Mouse (Mus musculus) embryonic facial prominence, embryonic 13.5 days (tissue): ENCODE results near the gene Gm28042. TPM values are rescaled to one million over a fixed set of nuclear protein-coding genes. Genes with fewer than 3 reads are reported as not detected.

Experiments used
- ATAC-seq: fragments of 200-750 bp; cut with Nextera tagmentation; 2 replicates; pipeline ENCODE4 v1.8.0; 2017; ENCODE audit warnings: low read depth; ENCODE audit not compliant: insufficient number of reproducible peaks, insufficient read depth, low FRiP score, low TSS enrichment
- H3K27ac ChIP-seq: fragments of 300-500 bp; sonication (generic); 2 replicates; pipeline ENCODE4 v1.5.1; 2015; ENCODE audit warnings: moderate library complexity, mild to moderate bottlenecking, inconsistent platforms
- H3K27me3 ChIP-seq: fragments of 300-500 bp; sonication (generic); 2 replicates; pipeline ENCODE4 v1.6.1; 2015; ENCODE audit warnings: mild to moderate bottlenecking, inconsistent platforms
- H3K36me3 ChIP-seq: fragments of 300-500 bp; sonication (generic); 2 replicates; pipeline ENCODE4 v1.6.1; 2015; ENCODE audit warnings: mild to moderate bottlenecking, inconsistent platforms
- H3K4me1 ChIP-seq: fragments of 300-500 bp; sonication (generic); 2 replicates; pipeline ENCODE4 v1.6.1; 2015; ENCODE audit warnings: inconsistent platforms
- H3K4me2 ChIP-seq: fragments of 300-500 bp; sonication (generic); 2 replicates; pipeline ENCODE4 v1.6.1; 2015; ENCODE audit warnings: moderate library complexity, mild to moderate bottlenecking, inconsistent platforms
- H3K4me3 ChIP-seq: fragments of 300-500 bp; sonication (generic); 2 replicates; pipeline ENCODE4 v1.5.1; 2015; ENCODE audit warnings: mild to moderate bottlenecking, inconsistent platforms
- H3K9ac ChIP-seq: fragments of 300-500 bp; sonication (generic); 2 replicates; pipeline ENCODE4 v1.6.1; 2015; ENCODE audit warnings: mild to moderate bottlenecking, inconsistent platforms
- H3K9me3 ChIP-seq: fragments of 300-500 bp; sonication (generic); 2 replicates; pipeline ENCODE4 v1.6.1; 2016; ENCODE audit warnings: inconsistent platforms
- WGBS: fragments of 180-500 bp; shearing (Covaris S2); methylation state at CpG from one replicate; pipeline ENCODE4 v1.1.7; 2015; ENCODE audit warnings: mixed read lengths; 5-methylcytosine and 5-hydroxymethylcytosine counted together
- polyA plus RNA-seq: library from polyadenylated mRNA; unstranded; fragments of >200 nt; fragmentation: Nextera tagmentation; extraction: Ambion mirVana; gene quantifications from 2 replicates; pipeline ENCODE4 v1.2.1, GENCODE M21; 2015

Gm28042 gene
- polyA plus RNA-seq, 1 experiment from 2014 or later = 5.4 TPM

GRCm38 (mm10) chr2:120044676-120045075 is 17.4 kb downstream of the Gm28042 start:
- H3K9ac ChIP-seq = no peak overlapping the region
- H3K4me3 ChIP-seq = no peak overlapping the region
- H3K9me3 ChIP-seq = no peaks in the 10 kb centered on the region
- no peak overlapping the region for H3K4me2 ChIP-seq
- H3K27me3 ChIP-seq = no peaks in the 10 kb centered on the region
- ATAC-seq = no peak
- peak overlapping the region; percentile 60; the same call in 1 of the 2 replicates for H3K27ac ChIP-seq
- H3K4me1 ChIP-seq = peaks cover 24% of the 10 kb centered on the region
- 75% methylated on average over 3 of the region's 3 CpGs for WGBS
- peaks cover 30% of the 10 kb centered on the region for H3K36me3 ChIP-seq

DNA sequence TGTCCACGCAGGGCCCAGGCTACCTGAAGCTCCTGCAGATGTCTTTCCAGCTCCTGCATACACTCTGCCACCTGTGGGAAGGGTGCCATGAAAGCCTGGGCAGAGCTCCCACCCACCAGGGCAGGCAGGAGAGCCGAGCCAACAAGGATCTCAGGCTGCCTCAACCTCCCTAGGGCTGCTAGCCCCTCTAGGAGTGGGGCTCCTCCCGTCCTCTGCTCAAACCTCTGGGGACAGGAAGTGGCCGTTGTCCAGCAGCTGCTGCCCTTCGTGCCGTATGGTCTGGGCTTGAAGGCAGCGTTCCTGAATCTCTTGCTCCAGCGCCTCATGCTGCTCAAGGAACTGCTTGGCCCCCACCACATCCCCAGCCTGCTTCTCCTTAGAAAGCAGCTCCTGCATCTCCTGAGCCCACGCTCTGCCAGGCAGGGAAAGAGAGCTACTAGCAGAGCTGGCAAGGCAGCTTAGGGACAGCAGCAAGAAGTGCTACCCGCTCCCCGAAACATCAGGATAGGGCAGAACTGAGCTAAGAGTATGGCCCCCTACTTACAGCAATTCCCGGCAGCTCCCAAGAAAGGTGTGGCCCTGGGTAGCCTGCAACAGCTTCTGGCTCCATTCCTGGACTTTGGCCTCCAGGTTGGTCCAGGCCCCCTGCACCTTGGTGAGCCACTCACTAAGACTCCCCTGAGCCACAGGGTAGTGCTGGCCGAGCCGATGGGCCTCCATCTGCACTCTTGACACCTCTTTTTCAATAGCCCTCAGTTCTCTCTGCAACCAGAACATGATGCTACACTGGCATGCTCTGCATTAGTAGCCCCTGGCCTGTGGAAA is 19.4 kb downstream of the Gm28042 start:
- 57% methylated on average over 14 of the region's 14 CpGs for WGBS
- no peaks in the 10 kb centered on the region for H3K27me3 ChIP-seq
- H3K36me3 ChIP-seq = peaks cover 10% of the 10 kb centered on the region
- H3K9me3 ChIP-seq = no peaks in the 10 kb centered on the region
- H3K4me1 ChIP-seq = peaks cover 27% of the 10 kb centered on the region
- ATAC-seq = no peak
- H3K27ac ChIP-seq = no peak overlapping the region
- H3K4me3 ChIP-seq = no peak overlapping the region
- H3K4me2 ChIP-seq = no peak overlapping the region
- peak overlapping the region; percentile 40; the same call in 1 of the 2 replicates for H3K9ac ChIP-seq

GRCm38 (mm10) chr2:120048173-120048572 is 20.9 kb downstream of the Gm28042 start:
- no peak overlapping the region for H3K9ac ChIP-seq
- H3K27ac ChIP-seq = no peak overlapping the region
- 77% methylated on average over 9 of the region's 9 CpGs for WGBS
- H3K4me2 ChIP-seq = no peak overlapping the region
- no peak overlapping the region for H3K4me3 ChIP-seq
- H3K27me3 ChIP-seq = no peaks in the 10 kb centered on the region
- no peaks in the 10 kb centered on the region for H3K9me3 ChIP-seq
- ATAC-seq = no peak
- H3K36me3 ChIP-seq = no peaks in the 10 kb centered on the region
- H3K4me1 ChIP-seq = peaks cover 27% of the 10 kb centered on the region

- ATAC-seq = no peak
- Histone ChIP-seq H3K4me2 (no peak overlapping the region), H3K36me3 (no peaks in the 10 kb centered on the region), H3K27me3 (no peaks in the 10 kb centered on the region), H3K9ac (0 out of 2 replicates have a peak overlapping the region, but pooled peaks have one; percentile 11), H3K27ac (no peak overlapping the region), H3K9me3 (no peaks in the 10 kb centered on the region), H3K4me1 (peaks cover 16% of the 10 kb centered on the region), H3K4me3 (no peak overlapping the region)
- 65% methylated on average over 10 of the region's 10 CpGs for WGBS
Observed at GRCm38 (mm10) chr2:120049632-120050274, 22.5 kb downstream of the Gm28042 start.

- Histone ChIP-seq H3K36me3 (no peaks in the 10 kb centered on the region), H3K9me3 (no peaks in the 10 kb centered on the region), H3K4me1 (0 out of 2 replicates have a peak, but pooled peaks cover 8% of the 10 kb centered on the region), H3K9ac (no peak overlapping the region), H3K4me3 (no peak overlapping the region), H3K4me2 (no peak overlapping the region), H3K27me3 (no peaks in the 10 kb centered on the region), H3K27ac (no peak overlapping the region)
- no peak for ATAC-seq
- WGBS = 53% methylated on average over 6 of the region's 6 CpGs
Observed at GRCm38 (mm10) chr2:120051405-120051804, 24.1 kb downstream of the Gm28042 start.

GRCm38 (mm10) chr2:120054771-120055552 is 27.7 kb downstream of the Gm28042 start:
- H3K4me2 ChIP-seq = no peak overlapping the region
- H3K27ac ChIP-seq = no peak overlapping the region
- 89% methylated on average over 12 of the region's 12 CpGs for WGBS
- H3K27me3 ChIP-seq = no peaks in the 10 kb centered on the region
- ATAC-seq = no peak
- H3K4me3 ChIP-seq = no peak overlapping the region
- no peaks in the 10 kb centered on the region for H3K36me3 ChIP-seq
- no peak overlapping the region for H3K9ac ChIP-seq
- H3K4me1 ChIP-seq = peaks cover 6% of the 10 kb centered on the region
- H3K9me3 ChIP-seq = no peaks in the 10 kb centered on the region

GRCm38 (mm10) chr2:120055923-120056322 is 28.6 kb downstream of the Gm28042 start:
- H3K27ac ChIP-seq = no peak overlapping the region
- ATAC-seq = no peak
- no peak overlapping the region for H3K4me2 ChIP-seq
- no peaks in the 10 kb centered on the region for H3K9me3 ChIP-seq
- peak overlapping the region; percentile 44 for H3K9ac ChIP-seq
- WGBS = 79% methylated on average over 10 of the region's 10 CpGs
- no peaks in the 10 kb centered on the region for H3K27me3 ChIP-seq
- H3K4me3 ChIP-seq = no peak overlapping the region
- no peaks in the 10 kb centered on the region for H3K36me3 ChIP-seq
- peaks cover 16% of the 10 kb centered on the region for H3K4me1 ChIP-seq

GRCm38 (mm10) chr2:120058818-120059217 is 31.5 kb downstream of the Gm28042 start:
- no peak for ATAC-seq
- H3K9me3 ChIP-seq = no peaks in the 10 kb centered on the region
- no peaks in the 10 kb centered on the region for H3K27me3 ChIP-seq
- H3K4me3 ChIP-seq = no peak overlapping the region
- no peak overlapping the region for H3K27ac ChIP-seq
- H3K9ac ChIP-seq = no peak overlapping the region
- peaks cover 14% of the 10 kb centered on the region for H3K4me1 ChIP-seq
- H3K36me3 ChIP-seq = no peaks in the 10 kb centered on the region
- WGBS = 77% methylated on average over 4 of the region's 4 CpGs
- H3K4me2 ChIP-seq = no peak overlapping the region

GRCm38 (mm10) chr2:120059466-120059865 is 32.2 kb downstream of the Gm28042 start:
- Histone ChIP-seq H3K4me1 (peaks cover 14% of the 10 kb centered on the region), H3K4me3 (no peak overlapping the region), H3K4me2 (no peak overlapping the region), H3K36me3 (no peaks in the 10 kb centered on the region), H3K27ac (0 out of 2 replicates have a peak overlapping the region, but pooled peaks have one; percentile 34), H3K9ac (no peak overlapping the region), H3K9me3 (no peaks in the 10 kb centered on the region), H3K27me3 (no peaks in the 10 kb centered on the region)
- 71% methylated on average over 3 of the region's 3 CpGs for WGBS
- ATAC-seq = no peak

- no peaks in the 10 kb centered on the region for H3K36me3 ChIP-seq
- H3K9me3 ChIP-seq = no peaks in the 10 kb centered on the region
- ATAC-seq = no peak
- H3K4me1 ChIP-seq = peaks cover 14% of the 10 kb centered on the region
- 32% methylated on average over 6 of the region's 6 CpGs for whole genome bisulfite sequencing
- H3K4me3 ChIP-seq = no peak overlapping the region
- peak overlapping the region; percentile 48; the same call in 1 of the 2 replicates for H3K27ac ChIP-seq
- no peaks in the 10 kb centered on the region for H3K27me3 ChIP-seq
- no peak overlapping the region for H3K9ac ChIP-seq
- H3K4me2 ChIP-seq = no peak overlapping the region
Observed at GRCm38 (mm10) chr2:120060190-120060589, 32.9 kb downstream of the Gm28042 start.

GRCm38 (mm10) chr2:120060651-120061050 is 33.4 kb downstream of the Gm28042 start:
- ATAC-seq = no peak
- no peaks in the 10 kb centered on the region for H3K36me3 ChIP-seq
- no peak overlapping the region for H3K9ac ChIP-seq
- H3K4me2 ChIP-seq = no peak overlapping the region
- 66% methylated on average over 9 of the region's 9 CpGs for WGBS
- no peaks in the 10 kb centered on the region for H3K27me3 ChIP-seq
- H3K27ac ChIP-seq = peak overlapping the region; percentile 48; the same call in 1 of the 2 replicates
- H3K4me3 ChIP-seq = no peak overlapping the region
- H3K4me1 ChIP-seq = peaks cover 14% of the 10 kb centered on the region
- H3K9me3 ChIP-seq = no peaks in the 10 kb centered on the region
